Mouse (Mus musculus): ENCODE data around the gene Tanc1. TPM values are rescaled to one million over a fixed set of nuclear protein-coding genes. Genes with fewer than 3 reads are reported as not detected.
A peak's percentile ranks its signal among the peaks of the same experiment; 100 is the strongest.
"Not testable (repeated sequence)": the region's sequence is repeated elsewhere in the genome, so short reads cannot be mapped to it uniquely, and the experiment has no call there.

Tanc1 gene
- polyA plus RNA-seq (2016; fragmentation: Nextera tagmentation; extraction: Ambion mirVana) = 10.2 and 10.8 TPM in 2 replicates

- Histone ChIP-seq H3K27ac (replicated peaks) (peak within 1 kb of the TSS; percentile 50; the same call in 1 of the 2 replicates), H3K4me3 (peak within 1 kb of the TSS; percentile 76), H3K36me3 (no peaks in the 10 kb centered on the region), H3K9ac (replicated peaks) (peak within 1 kb of the TSS; percentile 70), H3K9me3 (no peaks in the 10 kb centered on the region), H3K4me2 (replicated peaks) (peak within 1 kb of the TSS; percentile 93), H3K27me3 (peaks cover 34% of the 10 kb centered on the region), H3K4me1 (peaks cover 29% of the 10 kb centered on the region)
- under 1% methylated on average over 96 of the region's 99 CpGs for WGBS
- peak; percentile 92 for ATAC-seq (ENCODE audit: low FRiP score, low read depth)
These were observed at the start of gene Tanc1 for GRCm38 (mm10) chr2:59611831-59612732. Gene Tanc1 (plus strand): TSS chr2:59612042.

- no peak for ATAC-seq (ENCODE audit: low FRiP score, low read depth)
- H3K9ac ChIP-seq (replicated peaks) = no peak overlapping the region
- H3K36me3 ChIP-seq = no peaks in the 10 kb centered on the region
- H3K4me3 ChIP-seq = no peak overlapping the region
- no peaks in the 10 kb centered on the region for H3K27me3 ChIP-seq
- 85% methylated on average over 4 of the region's 4 CpGs for WGBS
- no peak overlapping the region for H3K4me2 ChIP-seq (replicated peaks)
- no peak overlapping the region for H3K27ac ChIP-seq (replicated peaks)
- H3K9me3 ChIP-seq = no peaks in the 10 kb centered on the region
- peaks cover 4% of the 10 kb centered on the region; the same call in 1 of the 2 replicates for H3K4me1 ChIP-seq
These were observed 49.6 kb upstream of the Tanc1 start for GRCm38 (mm10) chr2:59562215-59562614.

- no peak overlapping the region for H3K4me2 ChIP-seq (replicated peaks)
- H3K4me1 ChIP-seq = peaks cover 4% of the 10 kb centered on the region; the same call in 1 of the 2 replicates
- H3K36me3 ChIP-seq = no peaks in the 10 kb centered on the region
- H3K27ac ChIP-seq (replicated peaks) = no peak overlapping the region
- H3K9me3 ChIP-seq = no peaks in the 10 kb centered on the region
- no peak overlapping the region for H3K9ac ChIP-seq (replicated peaks)
- 44% methylated on average over 5 of the region's 5 CpGs for WGBS
- H3K4me3 ChIP-seq = no peak overlapping the region
- ATAC-seq (ENCODE audit: low FRiP score, low read depth) = no peak
- no peaks in the 10 kb centered on the region for H3K27me3 ChIP-seq
These were observed 49.1 kb upstream of the Tanc1 start for GRCm38 (mm10) chr2:59562696-59563095.

GRCm38 (mm10) chr2:59564029-59564611 is 47.7 kb upstream of the Tanc1 start:
- H3K4me1 ChIP-seq; H3K9ac ChIP-seq (replicated peaks); H3K27me3 ChIP-seq; H3K9me3 ChIP-seq; H3K4me3 ChIP-seq; H3K36me3 ChIP-seq; H3K4me2 ChIP-seq (replicated peaks); H3K27ac ChIP-seq (replicated peaks): not testable (repeated sequence)
- WGBS = 98% methylated on average over 3 of the region's 10 CpGs
- peak; percentile 34; the same call in 1 of the 2 replicates for ATAC-seq (ENCODE audit: low FRiP score, low read depth)

- H3K9me3 ChIP-seq = peaks cover 14% of the 10 kb centered on the region
- WGBS = 80% methylated on average over 4 of the region's 4 CpGs
- no peak overlapping the region for H3K4me2 ChIP-seq (replicated peaks)
- no peaks in the 10 kb centered on the region for H3K27me3 ChIP-seq
- no peak overlapping the region for H3K27ac ChIP-seq (replicated peaks)
- peaks cover 4% of the 10 kb centered on the region; the same call in 1 of the 2 replicates for H3K4me1 ChIP-seq
- no peak overlapping the region for H3K9ac ChIP-seq (replicated peaks)
- no peaks in the 10 kb centered on the region for H3K36me3 ChIP-seq
- ATAC-seq (ENCODE audit: low FRiP score, low read depth) = no peak
- no peak overlapping the region for H3K4me3 ChIP-seq
These were observed 46.9 kb upstream of the Tanc1 start for GRCm38 (mm10) chr2:59564947-59565346.

- H3K36me3 ChIP-seq = no peaks in the 10 kb centered on the region
- ATAC-seq (ENCODE audit: low FRiP score, low read depth) = no peak
- H3K27me3 ChIP-seq = no peaks in the 10 kb centered on the region
- no peaks in the 10 kb centered on the region for H3K4me1 ChIP-seq
- H3K4me3 ChIP-seq = no peak overlapping the region
- H3K9me3 ChIP-seq = no peaks in the 10 kb centered on the region
- WGBS = 46% methylated on average over 7 of the region's 7 CpGs
- H3K9ac ChIP-seq (replicated peaks) = no peak overlapping the region
- H3K27ac ChIP-seq (replicated peaks) = no peak overlapping the region
- H3K4me2 ChIP-seq (replicated peaks) = no peak overlapping the region
These were observed 30.9 kb upstream of the Tanc1 start for GRCm38 (mm10) chr2:59580939-59581338.

GRCm38 (mm10) chr2:59583961-59584360 is 27.9 kb upstream of the Tanc1 start:
- H3K4me3 ChIP-seq = no peak overlapping the region
- 91% methylated on average over 6 of the region's 6 CpGs for WGBS
- no peak for ATAC-seq (ENCODE audit: low FRiP score, low read depth)
- no peaks in the 10 kb centered on the region for H3K36me3 ChIP-seq
- H3K4me2 ChIP-seq (replicated peaks) = no peak overlapping the region
- no peaks in the 10 kb centered on the region for H3K9me3 ChIP-seq
- H3K9ac ChIP-seq (replicated peaks) = no peak overlapping the region
- no peak overlapping the region for H3K27ac ChIP-seq (replicated peaks)
- no peaks in the 10 kb centered on the region; the same call in 1 of the 2 replicates for H3K4me1 ChIP-seq
- no peaks in the 10 kb centered on the region for H3K27me3 ChIP-seq

- 80% methylated on average over 10 of the region's 10 CpGs for WGBS
These were observed 24.3 kb upstream of the Tanc1 start for GRCm38 (mm10) chr2:59587387-59588095.

GRCm38 (mm10) chr2:59588096-59588405 is 23.8 kb upstream of the Tanc1 start:
- ATAC-seq (ENCODE audit: low FRiP score, low read depth) = no peak
- no peak overlapping the region for H3K27ac ChIP-seq (replicated peaks)
- no peak overlapping the region for H3K4me2 ChIP-seq (replicated peaks)
- H3K36me3 ChIP-seq = no peaks in the 10 kb centered on the region
- 75% methylated on average over 3 of the region's 3 CpGs for WGBS
- H3K27me3 ChIP-seq = no peaks in the 10 kb centered on the region
- no peaks in the 10 kb centered on the region for H3K9me3 ChIP-seq
- H3K4me3 ChIP-seq = no peak overlapping the region
- H3K9ac ChIP-seq (replicated peaks) = no peak overlapping the region
- H3K4me1 ChIP-seq = no peaks in the 10 kb centered on the region; the same call in 1 of the 2 replicates

More at GRCm38 (mm10) chr2:59587387-59588095, 24.3 kb upstream of the Tanc1 start:
- Histone ChIP-seq H3K4me3 (no peak overlapping the region), H3K4me1 (no peaks in the 10 kb centered on the region; the same call in 1 of the 2 replicates), H3K27ac (replicated peaks) (no peak overlapping the region), H3K4me2 (replicated peaks) (no peak overlapping the region), H3K9ac (replicated peaks) (no peak overlapping the region), H3K36me3 (no peaks in the 10 kb centered on the region), H3K9me3 (no peaks in the 10 kb centered on the region), H3K27me3 (no peaks in the 10 kb centered on the region)
- ATAC-seq (ENCODE audit: low FRiP score, low read depth) = no peak

GRCm38 (mm10) chr2:59593341-59593902 is 18.4 kb upstream of the Tanc1 start:
- Histone ChIP-seq H3K9me3 (no peaks in the 10 kb centered on the region), H3K36me3 (no peaks in the 10 kb centered on the region), H3K9ac (replicated peaks) (no peak overlapping the region), H3K4me3 (no peak overlapping the region), H3K4me2 (replicated peaks) (no peak overlapping the region), H3K27ac (replicated peaks) (no peak overlapping the region), H3K4me1 (peaks cover 5% of the 10 kb centered on the region; the same call in 1 of the 2 replicates), H3K27me3 (no peaks in the 10 kb centered on the region)
- no peak for ATAC-seq (ENCODE audit: low FRiP score, low read depth)
- 73% methylated on average over 7 of the region's 7 CpGs for WGBS

- no peak overlapping the region for H3K9ac ChIP-seq (replicated peaks)
- H3K4me2 ChIP-seq (replicated peaks) = no peak overlapping the region
- WGBS = 69% methylated on average over 6 of the region's 6 CpGs
- no peaks in the 10 kb centered on the region for H3K9me3 ChIP-seq
- ATAC-seq (ENCODE audit: low FRiP score, low read depth) = no peak
- no peaks in the 10 kb centered on the region for H3K27me3 ChIP-seq
- H3K4me1 ChIP-seq = peaks cover 10% of the 10 kb centered on the region; the same call in 1 of the 2 replicates
- H3K27ac ChIP-seq (replicated peaks) = no peak overlapping the region
- H3K4me3 ChIP-seq = no peak overlapping the region
- no peaks in the 10 kb centered on the region for H3K36me3 ChIP-seq
These were observed 17.7 kb upstream of the Tanc1 start for GRCm38 (mm10) chr2:59594095-59594494.
